10 mouse cellular contexts compared by ENCODE assay signal in the genomic region with DNA sequence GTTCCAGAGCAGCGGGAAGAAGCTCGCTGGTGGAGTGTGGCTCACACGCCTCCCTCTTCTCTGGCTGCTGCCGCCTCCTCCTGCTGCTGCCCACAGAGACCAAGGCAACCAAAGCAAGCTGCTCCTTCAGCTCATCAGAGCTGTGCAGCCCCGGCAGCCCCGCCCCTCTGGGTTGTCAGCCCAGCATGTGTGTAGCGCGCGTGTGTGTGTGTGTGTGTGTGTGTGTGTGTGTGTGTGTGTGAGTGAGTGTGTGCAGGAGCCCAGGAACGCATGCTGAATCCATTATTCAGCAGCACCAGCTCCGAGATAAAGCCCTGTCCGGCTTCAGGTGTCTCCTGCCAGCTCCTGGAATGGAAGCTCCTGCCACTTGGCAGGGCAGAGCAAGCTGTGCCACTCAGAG. TPM values are rescaled to one million over a fixed set of nuclear protein-coding genes. Genes with fewer than 3 reads are reported as not detected.
DNase-seq lines count a peak whose midpoint lies in the region; ATAC-seq lines count a peak whose summit lies in the region.
"Had no signal": no experiment of that assay in that cellular context is flagged by ENCODE, and none has a peak within 500 bp of the region (broad histone marks: within the 10 kb centered on the region; RNA-seq: fewer than 3 reads in every experiment).

Gene Otof (minus strand): TSS at position 112 of the 400 bp plus-strand sequence.

- H3K4me2 ChIP-seq in midbrain, embryonic 13.5 days (replicated peaks): peak within 1 kb of the TSS; percentile 42

- peak within 1 kb of the TSS; percentile 56; the same call in 1 of the 2 replicates for H3K27ac ChIP-seq in midbrain, embryonic 13.5 days

- H3K9me3 ChIP-seq in midbrain, embryonic 13.5 days: no peaks in the 10 kb centered on the region

- peaks cover 23% of the 10 kb centered on the region for H3K27me3 ChIP-seq in midbrain, embryonic 13.5 days

- no peak within 1 kb of the TSS for H3K9ac ChIP-seq in midbrain, embryonic 13.5 days (replicated peaks)

- peak; percentile 85 for ATAC-seq in midbrain, embryonic 13.5 days
- no peak for ATAC-seq in erythroblast, adult 5-6 weeks (replicated peaks; ENCODE audit: low FRiP score, poor library complexity, severe bottlenecking)

- no peak within 1 kb of the TSS for H3K4me3 ChIP-seq in midbrain, embryonic 13.5 days (replicated peaks)
- H3K4me3 ChIP-seq: myocyte had no signal

- WGBS in midbrain, embryonic 13.5 days: 24% methylated on average over 12 of the region's 12 CpGs

- H3K4me1 ChIP-seq in midbrain, embryonic 13.5 days (replicated peaks): peaks cover 28% of the 10 kb centered on the region

- no peaks in the 10 kb centered on the region for H3K36me3 ChIP-seq in midbrain, embryonic 13.5 days

- peak; percentile 45 for DNase-seq in gastrocnemius, postnatal 10 days
- DNase-seq in gastrocnemius, adult 18-20 months (ENCODE audit: low spot score): no peak
- DNase-seq in cerebellum, adult 11-12 months: peak; percentile 42
- DNase-seq in frontal cortex, adult 2 months (ENCODE audit: extremely low spot score in 1 of 2, low spot score in 1 of 2): peak; percentile 35 to 74
- peak; percentile 50 to 59 for DNase-seq in layer of hippocampus, adult 8-10 months (ENCODE audit: low spot score in 2 of 2)
- DNase-seq in kidney, adult 11 months: no peak

RNA-seq across cellular contexts. Expression of gene Otof, which starts in this region (rescaled TPM):
- under 1 TPM; 0.35 to 0.36 TPM for total RNA-seq in gastrocnemius, postnatal 10 days (2021)
- total RNA-seq in gastrocnemius, adult 18-20 months (2021): under 1 TPM; 0.07 to 0.19 TPM
- 12.0 and 12.6 TPM in 2 replicates for polyA plus RNA-seq in frontal cortex, adult 2 months (2012; rRNA removed)
- 1 to 10 TPM; 3.3 to 4.4 (median 3.7) TPM for total RNA-seq in layer of hippocampus, adult 8-10 months (2022)
- 1.2 and 1.6 TPM in 2 replicates for polyA plus RNA-seq in midbrain, embryonic 13.5 days (2015; fragmentation: Nextera tagmentation; extraction: Ambion mirVana)
- total RNA-seq in erythroblast, adult 5-6 weeks (2015; ENCODE audit: low replicate concordance): 0.21 TPM in 1 of 2 replicates, not detected in the other
- total RNA-seq in erythroblast, adult 5-6 weeks (2017; ENCODE audit: low replicate concordance): not detected in 2 replicates
- total RNA-seq: common myeloid progenitor, adult 5-6 weeks had no signal
- polyA plus RNA-seq: myocyte had no signal

Comparison
In these comparisons a context has a peak if more than half of its experiments do, and no peak if none do; other contexts are left out.
1. Peak in DNase-seq in gastrocnemius, postnatal 10 days; RNA of the gene not detected or under 1 TPM.
2. DNase-seq: peak in cerebellum, adult 11-12 months (single experiment), frontal cortex, adult 2 months (2 of 2) and layer of hippocampus, adult 8-10 months (2 of 2); none in gastrocnemius, adult 18-20 months (single experiment) and kidney, adult 11 months (single experiment).